Mouse (Mus musculus): ENCODE data around the gene Hspa1b. TPM values are rescaled to one million over a fixed set of nuclear protein-coding genes. Genes with fewer than 3 reads are reported as not detected.
A peak's percentile ranks its signal among the peaks of the same experiment; 100 is the strongest.
"Not testable (repeated sequence)": the region's sequence is repeated elsewhere in the genome, so short reads cannot be mapped to it uniquely, and the experiment has no call there.

Hspa1b gene
- 2.2 and 2.6 TPM in 2 replicates for polyA plus RNA-seq (2015; fragmentation: Nextera tagmentation; extraction: Ambion mirVana)

DNA sequence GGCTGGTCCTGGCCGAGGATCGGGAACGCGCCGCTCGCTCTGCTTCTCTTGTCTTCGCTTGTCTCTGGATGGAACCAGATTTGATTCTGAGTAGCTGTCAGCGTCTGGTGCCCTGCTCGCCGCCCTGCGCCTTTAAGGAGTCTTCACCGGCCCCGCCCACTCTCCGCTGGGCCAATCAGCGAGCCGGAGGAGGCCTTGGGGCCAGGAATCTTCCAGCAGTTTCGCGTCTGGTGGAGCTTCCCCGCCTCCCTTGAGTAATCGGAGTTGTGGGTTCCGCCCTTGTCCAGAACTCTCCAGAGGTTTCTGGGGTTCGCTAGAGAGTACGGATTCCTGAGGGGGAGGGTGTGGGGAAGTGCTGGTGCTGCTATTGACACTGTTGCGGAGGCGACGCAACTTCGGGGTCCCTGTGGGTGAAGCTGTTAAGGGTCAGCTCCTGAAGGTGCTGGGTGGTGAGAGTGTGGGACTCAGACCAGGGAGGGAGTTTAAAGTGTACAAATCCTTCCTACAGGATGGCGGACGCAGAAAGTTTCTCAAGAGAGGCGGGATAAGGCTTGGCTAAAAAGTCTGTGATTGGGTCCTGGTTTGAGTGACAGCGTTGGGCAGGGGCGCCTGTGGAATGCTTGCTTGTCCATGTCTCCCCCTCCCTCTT is at the start of gene Hspa1b:
Hspa1b (minus strand) TSS at position 109 of the 649 bp plus-strand sequence.
- peak; percentile 89 for ATAC-seq (replicated peaks; ENCODE audit: low FRiP score, low read depth)
- H3K9ac ChIP-seq (ENCODE audit: low read depth, low read length), result peak within 1 kb of the TSS; percentile 43; the same call in 1 of the 2 replicates
- DNase-seq (ENCODE audit: low spot score), result peak; percentile 97
- peak within 1 kb of the TSS; percentile 96 for H3K27ac ChIP-seq
- H3K36me3 ChIP-seq (ENCODE audit: insufficient read depth, low read length); H3K9me3 ChIP-seq (replicated peaks; ENCODE audit: low read length); H3K4me1 ChIP-seq (replicated peaks; ENCODE audit: insufficient read depth, low read length); H3K27me3 ChIP-seq (ENCODE audit: insufficient read depth, low read length): not testable (repeated sequence)
- WGBS, result under 1% methylated on average over 29 of the region's 32 CpGs
- peak within 1 kb of the TSS; percentile 62 for H3K4me2 ChIP-seq (ENCODE audit: low read length)
- H3K4me3 ChIP-seq (replicated peaks; ENCODE audit: low read depth, low read length), result peak within 1 kb of the TSS; percentile 39

DNA sequence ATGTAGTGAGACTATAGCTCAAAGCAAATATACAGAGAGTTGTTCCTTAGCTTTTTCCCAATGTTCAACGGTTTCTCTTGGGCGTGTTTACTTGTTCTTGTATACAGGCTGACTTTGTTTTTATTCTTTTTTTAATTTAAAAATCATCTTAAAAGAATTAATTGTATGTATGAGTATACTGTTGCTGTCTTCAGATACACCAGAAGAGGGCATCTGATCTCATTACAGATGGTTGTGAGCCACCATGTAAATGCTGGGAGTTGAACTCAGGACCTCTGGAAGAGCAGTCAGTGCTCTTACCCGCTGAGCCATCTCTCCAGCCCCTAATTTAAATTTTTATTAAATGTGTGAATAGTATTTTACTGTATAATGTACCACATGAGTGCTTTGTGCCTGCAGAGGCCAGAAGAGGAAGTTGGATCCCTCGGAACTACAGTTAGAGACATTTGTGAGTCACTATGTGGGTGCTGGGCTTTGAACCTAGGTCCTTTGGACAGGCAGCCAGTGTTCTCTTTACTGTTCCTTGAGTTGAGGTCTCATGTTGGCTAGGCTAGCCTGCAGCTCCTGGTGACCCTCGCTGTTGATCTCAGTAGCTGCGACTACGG is 48.5 kb upstream of the Hspa1b start:
- no peak for ATAC-seq (replicated peaks; ENCODE audit: low FRiP score, low read depth)
- DNase-seq (ENCODE audit: low spot score), result no peak
- Histone ChIP-seq H3K9me3 (replicated peaks; ENCODE audit: low read length) (no peaks in the 10 kb centered on the region), H3K4me2 (ENCODE audit: low read length) (no peak overlapping the region), H3K4me3 (replicated peaks; ENCODE audit: low read depth, low read length) (no peak overlapping the region), H3K9ac (ENCODE audit: low read depth, low read length) (no peak overlapping the region), H3K27ac (no peak overlapping the region), H3K36me3 (ENCODE audit: insufficient read depth, low read length) (peaks cover 57% of the 10 kb centered on the region), H3K4me1 (replicated peaks; ENCODE audit: insufficient read depth, low read length) (peaks cover 3% of the 10 kb centered on the region), H3K27me3 (ENCODE audit: insufficient read depth, low read length) (no peaks in the 10 kb centered on the region)
- peak; percentile 48 for TF ChIP-seq CTCF (IDR thresholded peaks at IDR 0.05; ENCODE audit: low read depth)
- 94% methylated on average over 7 of the region's 7 CpGs for WGBS

DNA sequence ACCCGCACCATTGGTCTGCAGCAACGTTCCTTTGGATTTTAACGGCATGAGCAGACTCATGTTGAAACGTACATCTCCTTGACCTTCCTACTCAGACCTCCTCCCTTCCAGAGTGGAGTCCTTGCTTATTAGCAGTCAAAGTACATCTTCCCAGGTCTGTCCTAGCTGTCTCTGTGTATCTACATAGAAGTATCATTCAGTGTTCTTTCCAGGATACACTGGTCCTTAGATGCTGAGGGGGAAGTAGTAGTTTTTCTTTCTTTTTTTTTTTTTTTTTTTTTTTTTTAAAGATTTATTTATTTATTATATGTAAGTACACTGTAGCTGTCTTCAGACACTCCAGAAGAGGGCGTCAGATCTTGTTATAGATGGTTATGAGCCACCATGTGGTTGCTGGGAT is 46.9 kb upstream of the Hspa1b start:
- not testable (repeated sequence) for ATAC-seq (replicated peaks; ENCODE audit: low FRiP score, low read depth); H3K4me2 ChIP-seq (ENCODE audit: low read length); H3K27me3 ChIP-seq (ENCODE audit: insufficient read depth, low read length); DNase-seq (ENCODE audit: low spot score); H3K27ac ChIP-seq; H3K4me3 ChIP-seq (replicated peaks; ENCODE audit: low read depth, low read length); H3K9me3 ChIP-seq (replicated peaks; ENCODE audit: low read length); H3K9ac ChIP-seq (ENCODE audit: low read depth, low read length); H3K4me1 ChIP-seq (replicated peaks; ENCODE audit: insufficient read depth, low read length)
- H3K36me3 ChIP-seq (ENCODE audit: insufficient read depth, low read length), result peaks cover 41% of the 10 kb centered on the region
- WGBS, result 93% methylated on average over 4 of the region's 5 CpGs

DNA sequence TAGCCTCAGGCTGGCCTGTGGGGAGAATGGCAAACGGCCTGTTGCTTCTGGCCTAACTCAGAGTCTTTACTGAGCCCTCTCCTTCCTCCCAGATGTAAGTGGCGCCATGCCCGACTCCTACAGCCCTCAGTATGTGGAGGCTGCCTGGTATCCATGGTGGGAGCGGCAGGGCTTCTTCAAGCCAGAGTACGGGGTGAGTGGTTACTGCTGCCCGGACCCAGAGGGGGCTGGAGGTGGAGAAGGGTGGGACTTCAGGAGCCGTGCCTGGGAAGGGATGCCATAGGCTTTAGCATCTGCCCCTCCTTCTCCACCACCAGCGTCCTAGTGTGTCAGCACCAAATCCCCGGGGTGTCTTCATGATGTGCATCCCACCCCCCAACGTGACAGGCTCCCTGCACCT is 46.1 kb upstream of the Hspa1b start:
- TF ChIP-seq CTCF (IDR thresholded peaks at IDR 0.05; ENCODE audit: low read depth), result no peak
- no peak for ATAC-seq (replicated peaks; ENCODE audit: low FRiP score, low read depth)
- Histone ChIP-seq H3K36me3 (ENCODE audit: insufficient read depth, low read length) (peaks cover 34% of the 10 kb centered on the region), H3K9ac (ENCODE audit: low read depth, low read length) (no peak overlapping the region), H3K27me3 (ENCODE audit: insufficient read depth, low read length) (no peaks in the 10 kb centered on the region), H3K27ac (no peak overlapping the region), H3K4me3 (replicated peaks; ENCODE audit: low read depth, low read length) (no peak overlapping the region), H3K4me1 (replicated peaks; ENCODE audit: insufficient read depth, low read length) (peaks cover 7% of the 10 kb centered on the region), H3K4me2 (ENCODE audit: low read length) (no peak overlapping the region), H3K9me3 (replicated peaks; ENCODE audit: low read length) (no peaks in the 10 kb centered on the region)
- 89% methylated on average over 10 of the region's 10 CpGs for WGBS
- no peak for DNase-seq (ENCODE audit: low spot score)

DNA sequence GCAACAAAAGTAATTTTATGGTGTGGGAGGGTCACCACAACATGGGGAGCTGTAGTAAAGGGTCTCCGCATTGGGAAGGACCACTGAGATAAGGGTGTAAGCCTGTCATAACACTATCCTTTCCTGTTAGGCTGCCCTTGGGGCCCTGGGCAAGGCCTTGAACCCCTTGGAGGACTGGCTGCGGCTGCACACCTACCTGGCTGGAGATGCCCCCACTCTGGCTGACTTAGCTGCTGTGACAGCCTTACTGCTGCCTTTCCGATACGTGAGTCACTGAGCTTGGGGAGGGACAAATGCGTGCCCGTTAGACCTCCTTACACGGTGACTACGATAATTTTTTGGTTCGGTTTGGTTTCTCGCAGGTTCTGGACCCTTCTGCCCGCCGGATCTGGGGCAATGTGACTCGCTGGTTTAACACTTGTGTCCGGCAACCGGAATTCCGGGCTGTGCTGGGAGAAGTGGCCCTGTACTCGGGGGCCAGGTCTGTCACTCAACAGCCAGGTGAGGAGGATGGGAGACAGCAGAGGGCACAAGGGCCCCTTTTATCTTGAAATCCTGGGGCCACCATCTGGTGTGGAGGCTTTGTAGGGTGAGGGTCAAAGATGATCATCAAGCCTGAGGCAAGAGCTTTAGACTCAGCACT is 45.2 kb upstream of the Hspa1b start:
- no peaks in the 10 kb centered on the region for H3K27me3 ChIP-seq (ENCODE audit: insufficient read depth, low read length)
- H3K27ac ChIP-seq, result no peak overlapping the region
- no peak for TF ChIP-seq CTCF (IDR thresholded peaks at IDR 0.05; ENCODE audit: low read depth)
- no peak for DNase-seq (ENCODE audit: low spot score)
- peaks cover 34% of the 10 kb centered on the region for H3K36me3 ChIP-seq (ENCODE audit: insufficient read depth, low read length)
- H3K4me3 ChIP-seq (replicated peaks; ENCODE audit: low read depth, low read length), result no peak overlapping the region
- H3K9me3 ChIP-seq (replicated peaks; ENCODE audit: low read length), result no peaks in the 10 kb centered on the region
- H3K4me1 ChIP-seq (replicated peaks; ENCODE audit: insufficient read depth, low read length), result peaks cover 10% of the 10 kb centered on the region
- no peak overlapping the region for H3K9ac ChIP-seq (ENCODE audit: low read depth, low read length)
- ATAC-seq (replicated peaks; ENCODE audit: low FRiP score, low read depth), result no peak
- WGBS, result 95% methylated on average over 17 of the region's 17 CpGs
- H3K4me2 ChIP-seq (ENCODE audit: low read length), result no peak overlapping the region

DNA sequence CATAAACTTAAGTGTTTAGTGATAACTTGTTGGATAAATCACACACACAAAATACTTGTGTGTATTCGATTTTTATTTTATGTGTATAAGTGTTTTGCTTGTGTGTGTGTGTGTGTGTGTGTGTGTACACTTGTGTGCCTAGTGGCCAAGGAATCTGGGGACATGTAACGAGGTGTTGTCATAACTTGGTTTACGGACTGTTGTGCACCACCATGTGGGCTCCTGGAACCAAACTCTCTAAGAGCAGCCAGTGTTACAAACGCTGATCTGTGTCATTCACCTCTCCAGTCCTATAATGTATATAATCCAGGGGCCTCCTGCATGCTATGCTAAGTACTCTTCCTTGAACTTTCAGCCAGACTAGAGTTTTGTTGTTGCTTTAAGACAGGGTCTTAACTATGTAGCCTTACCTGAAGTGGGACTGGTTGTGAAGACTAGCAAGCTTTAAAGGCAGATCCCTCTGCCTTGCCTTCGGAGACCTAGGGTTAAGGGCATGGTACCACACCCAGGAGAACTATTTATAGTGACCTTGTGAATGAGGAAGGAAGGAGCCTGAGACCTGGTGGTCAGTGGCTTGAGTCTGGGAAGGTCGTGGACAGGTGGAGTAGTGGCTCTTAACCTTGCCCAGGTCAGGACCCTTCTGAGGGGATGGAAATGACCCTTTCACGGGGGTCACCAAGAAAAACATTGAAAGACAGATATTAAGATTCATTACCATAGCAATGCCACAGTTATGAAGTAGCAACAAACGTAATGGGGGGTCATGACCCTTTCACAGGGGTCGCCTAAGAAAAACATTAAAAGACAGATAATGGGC is 44.2 kb upstream of the Hspa1b start:
- DNase-seq (ENCODE audit: low spot score), result no peak
- Histone ChIP-seq H3K4me3 (replicated peaks; ENCODE audit: low read depth, low read length) (no peak overlapping the region), H3K36me3 (ENCODE audit: insufficient read depth, low read length) (peaks cover 31% of the 10 kb centered on the region), H3K27ac (0 out of 2 replicates have a peak overlapping the region, but pooled peaks have one; percentile 19), H3K9ac (ENCODE audit: low read depth, low read length) (0 out of 2 replicates have a peak overlapping the region, but pooled peaks have one; percentile 8), H3K4me1 (replicated peaks; ENCODE audit: insufficient read depth, low read length) (peaks cover 14% of the 10 kb centered on the region), H3K27me3 (ENCODE audit: insufficient read depth, low read length) (no peaks in the 10 kb centered on the region), H3K4me2 (ENCODE audit: low read length) (peak overlapping the region; percentile 100; the same call in 1 of the 2 replicates), H3K9me3 (replicated peaks; ENCODE audit: low read length) (no peaks in the 10 kb centered on the region)
- no peak for ATAC-seq (replicated peaks; ENCODE audit: low FRiP score, low read depth)
- WGBS, result 47% methylated on average over 9 of the region's 9 CpGs
- TF ChIP-seq CTCF (IDR thresholded peaks at IDR 0.05; ENCODE audit: low read depth), result no peak
